Mouse (Mus musculus) activated CD4-positive, CD25-positive, alpha-beta regulatory T cell, adult 9 weeks (primary cell): ENCODE results near the gene Cdc42se1. TPM values are rescaled to one million over a fixed set of nuclear protein-coding genes. Genes with fewer than 3 reads are reported as not detected.

Experiments used
- polyA plus RNA-seq: library from polyadenylated mRNA; unstranded; fragments of 100-300 nt; shearing (Covaris generic); gene quantifications from one replicate; pipeline ENCODE4 v1.2.1, GENCODE M21; 2017

Gene Cdc42se1
- 440 TPM for polyA plus RNA-seq

GRCm38 (mm10) chr3:95228148-95228893, at the start of gene Cdc42se1:
TSS of gene Cdc42se1 (plus strand) at chr3:95228732.

DNA sequence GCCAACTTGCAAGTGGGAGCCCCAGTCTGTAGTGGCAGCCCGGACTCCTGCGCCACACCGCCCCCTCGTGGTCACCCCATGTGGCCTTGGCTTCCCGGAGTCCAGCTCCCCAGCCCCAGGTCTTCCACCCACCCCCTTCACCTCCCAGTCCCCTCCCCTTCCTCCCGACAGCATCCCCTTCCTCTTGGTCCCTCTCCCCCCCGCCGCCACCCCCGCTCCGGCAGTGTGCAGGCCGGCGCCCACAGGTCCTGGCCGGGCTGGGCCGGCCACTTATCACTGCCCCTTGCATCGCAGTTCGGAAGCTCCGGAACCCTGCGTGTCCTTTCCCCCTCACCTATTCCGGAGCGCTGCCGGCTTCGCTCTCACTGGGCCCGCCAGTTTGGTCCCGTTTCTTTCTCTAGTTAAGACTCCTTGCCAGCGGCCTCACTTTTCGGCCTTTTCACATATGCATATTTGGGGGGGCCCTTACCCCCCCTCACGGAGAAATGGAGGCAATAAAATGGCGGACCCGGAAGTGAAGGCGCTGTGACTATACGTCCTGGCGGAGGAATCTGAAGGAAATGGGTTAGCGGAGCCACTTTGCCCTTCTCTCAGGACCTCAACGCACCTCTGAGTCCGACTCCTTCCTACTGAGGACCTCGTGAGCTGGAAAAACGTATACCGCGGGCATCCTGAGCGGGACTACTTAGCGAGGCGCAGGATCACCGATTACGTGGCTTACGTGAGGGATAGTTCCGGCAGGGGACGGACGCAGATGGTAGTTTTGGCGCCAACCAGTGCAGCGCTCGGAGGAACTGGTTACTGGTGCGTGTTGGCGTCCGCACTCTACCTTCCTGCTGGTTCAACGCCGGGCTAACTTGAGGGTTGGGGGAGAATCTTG, 11.0 kb upstream of the Cdc42se1 start, which contains the start of gene Gabpb2:
Gabpb2 (minus strand) TSS at position 662 of the 880 bp plus-strand sequence.

GRCm38 (mm10) chr3:95231298-95232221, 3.0 kb downstream of the Cdc42se1 start, which contains the start of gene Mllt11:
TSS of gene Mllt11 (minus strand) at chr3:95232171.

DNA sequence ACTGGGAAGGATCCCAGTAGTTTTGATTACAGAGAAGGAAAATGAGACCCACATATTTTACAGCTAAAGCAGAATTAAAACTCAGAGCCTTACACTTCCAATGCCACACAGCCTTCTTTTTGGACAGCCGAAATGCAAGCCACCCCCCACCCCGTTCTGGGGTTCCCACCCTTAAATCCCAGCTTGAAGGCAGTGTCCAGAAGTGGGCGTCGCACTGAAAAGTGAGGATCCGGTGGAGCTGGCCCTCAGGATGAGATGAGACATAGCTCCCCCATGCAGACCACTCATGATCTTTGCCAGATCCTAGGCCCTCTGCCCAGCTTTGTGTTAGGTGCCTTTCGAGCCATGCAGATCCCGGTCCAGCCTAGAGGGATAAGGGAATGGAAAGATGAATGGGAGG, 13.0 kb downstream of the Cdc42se1 start, which contains the start of gene Gm128:
Gm128 (minus strand) TSS at position 101 of the 400 bp plus-strand sequence.

DNA sequence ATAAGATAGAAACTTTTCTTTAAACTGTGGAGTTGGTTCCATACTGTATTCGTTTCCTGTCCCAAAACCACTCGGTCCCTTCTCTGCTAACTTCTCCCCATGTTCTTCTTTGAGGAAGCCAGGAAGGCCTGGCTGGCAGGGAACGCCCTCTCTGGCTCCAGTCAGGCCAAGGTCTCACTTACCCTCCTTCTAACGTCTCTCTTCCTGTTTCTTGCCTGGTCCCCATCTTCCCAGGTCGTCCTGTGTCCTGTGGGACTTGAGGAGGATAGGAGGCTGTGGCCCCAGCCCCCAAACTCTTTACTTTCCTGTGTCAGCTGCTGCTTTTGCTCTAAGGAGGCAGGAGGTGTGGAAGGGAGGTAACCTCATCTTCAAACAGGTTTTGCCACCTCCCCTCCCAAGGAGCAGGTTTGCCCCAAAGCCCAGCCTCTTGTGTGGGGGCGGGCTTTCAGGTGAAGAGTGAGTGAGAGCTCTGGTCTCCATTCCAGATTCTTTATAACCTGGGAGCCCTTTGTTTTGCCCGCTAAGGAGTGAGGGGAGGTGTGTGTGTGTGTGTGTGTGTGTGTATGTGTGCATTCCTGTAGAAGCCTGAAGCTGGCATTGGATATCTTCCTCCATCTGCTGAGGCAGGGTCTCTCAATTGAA, 22.4 kb downstream of the Cdc42se1 start, which contains the start of gene Bnipl:
Bnipl (minus strand) TSS at position 411 of the 642 bp plus-strand sequence.

DNA sequence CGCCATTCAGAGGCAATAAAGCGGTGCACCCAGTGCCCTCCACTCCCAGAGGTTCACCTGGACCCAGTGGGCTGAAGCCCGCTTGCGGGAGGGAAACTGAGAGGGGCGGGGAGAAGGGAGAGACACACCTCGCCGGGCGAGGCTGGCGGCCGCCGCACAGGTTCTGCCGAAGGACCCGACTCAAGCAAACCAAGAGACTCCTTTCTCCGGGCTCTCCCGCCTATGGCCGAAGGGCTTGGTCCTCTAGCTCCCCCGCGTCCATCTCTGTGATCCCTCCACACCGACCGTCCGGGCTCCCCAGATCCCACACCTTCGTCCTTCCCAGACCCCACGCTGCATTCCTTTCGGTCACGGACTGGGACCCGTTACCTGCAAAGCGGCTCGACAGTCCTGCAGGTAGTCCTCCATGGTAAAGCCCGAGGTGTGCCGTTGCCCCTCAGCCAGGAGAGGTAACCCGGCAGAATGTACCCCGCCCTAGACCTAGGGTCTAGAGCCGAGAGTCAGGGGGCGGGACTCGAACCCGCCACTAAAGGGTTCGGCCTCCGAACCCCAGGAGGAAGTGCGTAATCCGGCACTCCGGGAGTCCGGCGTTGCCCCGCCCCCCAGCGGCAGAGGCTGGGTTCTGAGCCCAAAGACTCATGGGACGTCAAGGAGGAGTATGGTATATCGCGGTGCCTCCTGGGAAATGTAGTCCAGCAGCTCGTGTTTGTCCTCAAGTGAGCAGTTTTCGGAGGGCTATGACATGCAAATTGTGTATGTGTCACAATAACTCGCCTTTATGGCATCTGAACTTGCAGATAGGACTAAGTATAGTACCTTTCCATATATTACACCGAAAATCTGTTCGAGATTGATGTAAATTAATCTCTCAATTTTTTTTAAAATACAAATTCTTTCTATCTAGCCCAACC, 52.9 kb downstream of the Cdc42se1 start, which contains the start of the genes Mindy1 and Prune1:
Mindy1 (plus strand) TSS at position 130 of the 911 bp plus-strand sequence.
Prune1 (minus strand) TSS at position 861 of the 911 bp plus-strand sequence.

Other genes with a start within 250 kb of the Cdc42se1 start
- 84.8 TPM for gene Zfp687, start 213.3 kb upstream of the Cdc42se1 start, polyA plus RNA-seq
- gene Psmd4, start 186.1 kb upstream of the Cdc42se1 start, polyA plus RNA-seq, result 296 TPM
- 36.4 TPM for gene Pip5k1a, start 121.8 kb upstream of the Cdc42se1 start, polyA plus RNA-seq
- gene Vps72, start 117.7 kb upstream of the Cdc42se1 start, polyA plus RNA-seq, result 118 TPM
- 2.9 TPM for gene Tmod4, start 104.3 kb upstream of the Cdc42se1 start, polyA plus RNA-seq
- 117 TPM for gene Scnm1, start 94.7 kb upstream of the Cdc42se1 start, polyA plus RNA-seq
- gene Lysmd1, start 94.6 kb upstream of the Cdc42se1 start, polyA plus RNA-seq, result 31.2 TPM
- gene Tnfaip8l2, start 86.4 kb upstream of the Cdc42se1 start, polyA plus RNA-seq, result 264 TPM
- 0.38 TPM for gene Sema6c, start 68.3 kb upstream of the Cdc42se1 start, polyA plus RNA-seq
- 37.4 TPM for gene Gabpb2, start 10.8 kb upstream of the Cdc42se1 start, polyA plus RNA-seq
- gene Mllt11, start 3.4 kb downstream of the Cdc42se1 start, polyA plus RNA-seq, result 8.8 TPM
- gene Gm128, start 12.9 kb downstream of the Cdc42se1 start, polyA plus RNA-seq, result 0.97 TPM
- gene Bnipl, start 22.5 kb downstream of the Cdc42se1 start, polyA plus RNA-seq, result not detected
- 28.8 TPM for gene Mindy1, start 52.6 kb downstream of the Cdc42se1 start, polyA plus RNA-seq
- 7.2 TPM for gene Prune1, start 53.3 kb downstream of the Cdc42se1 start, polyA plus RNA-seq
- gene Anxa9, start 78.4 kb downstream of the Cdc42se1 start, polyA plus RNA-seq, result 0.62 TPM
- gene Cers2, start 86.1 kb downstream of the Cdc42se1 start, polyA plus RNA-seq, result 274 TPM
- gene Setdb1, start 128.5 kb downstream of the Cdc42se1 start, polyA plus RNA-seq, result 47.0 TPM
- not detected for gene 4930558C23Rik, start 174.1 kb downstream of the Cdc42se1 start, polyA plus RNA-seq
- gene Arnt, start 205.7 kb downstream of the Cdc42se1 start, polyA plus RNA-seq, result 59.4 TPM